Mouse (Mus musculus) stomach, embryonic 15.5 days (tissue): Measurements from ENCODE around the gene Stk40. TPM values are rescaled to one million over a fixed set of nuclear protein-coding genes. Genes with fewer than 3 reads are reported as not detected.

Experiments used
- ATAC-seq: fragments of 200-750 bp; cut with Nextera tagmentation; 2 replicates; pipeline ENCODE4 v1.8.0; 2017; ENCODE audit warnings: low read depth, moderate number of reproducible peaks, moderate TSS enrichment; ENCODE audit not compliant: insufficient read depth, low FRiP score
- H3K27ac ChIP-seq: fragments of 300-500 bp; sonication (generic); 2 replicates; pipeline ENCODE4 v1.5.1; 2015; ENCODE audit warnings: mild to moderate bottlenecking, inconsistent platforms
- H3K27me3 ChIP-seq: fragments of 300-500 bp; sonication (generic); replicated peaks from 2 replicates; pipeline ENCODE4 v1.6.1; 2015; ENCODE audit warnings: inconsistent platforms
- H3K36me3 ChIP-seq: fragments of 300-500 bp; sonication (generic); 2 replicates; pipeline ENCODE4 v1.6.1; 2015; ENCODE audit warnings: inconsistent platforms
- H3K4me1 ChIP-seq: fragments of 300-500 bp; sonication (generic); 2 replicates; pipeline ENCODE4 v1.6.1; 2015; ENCODE audit warnings: inconsistent platforms
- H3K4me2 ChIP-seq: fragments of 300-500 bp; sonication (generic); 2 replicates; pipeline ENCODE4 v1.6.1; 2015; ENCODE audit warnings: mild to moderate bottlenecking, inconsistent platforms
- H3K4me3 ChIP-seq: fragments of 300-500 bp; sonication (generic); replicated peaks from 2 replicates; pipeline ENCODE4 v1.5.1; 2015; ENCODE audit warnings: inconsistent platforms
- H3K9ac ChIP-seq: fragments of 300-500 bp; sonication (generic); 2 replicates; pipeline ENCODE4 v1.6.1; 2015; ENCODE audit warnings: inconsistent platforms
- H3K9me3 ChIP-seq: fragments of 300-500 bp; sonication (generic); 2 replicates; pipeline ENCODE4 v1.6.1; 2016; ENCODE audit warnings: inconsistent platforms
- WGBS: fragments of 180-500 bp; shearing (Covaris S2); methylation state at CpG from one replicate; pipeline ENCODE4 v1.1.7; 2015; 5-methylcytosine and 5-hydroxymethylcytosine counted together
- polyA plus RNA-seq: library from polyadenylated mRNA; unstranded; fragments of >200 nt; fragmentation: Nextera tagmentation; extraction: Ambion mirVana; gene quantifications from 2 replicates; pipeline ENCODE4 v1.2.1, GENCODE M21; 2015

Stk40 gene
- polyA plus RNA-seq, 1 experiment from 2014 or later: 29.1 TPM

- Histone ChIP-seq H3K4me2 (no peak overlapping the region), H3K9me3 (no peaks in the 10 kb centered on the region), H3K36me3 (peaks cover 32% of the 10 kb centered on the region), H3K9ac (no peak overlapping the region), H3K4me1 (peaks cover 27% of the 10 kb centered on the region), H3K27ac (no peak overlapping the region), H3K27me3 (no peaks in the 10 kb centered on the region), H3K4me3 (no peak overlapping the region)
- 94% methylated on average over 4 of the region's 4 CpGs for WGBS
- ATAC-seq: no peak
Observed at GRCm38 (mm10) chr4:126134236-126134635, 30.5 kb downstream of the Stk40 start.

DNA sequence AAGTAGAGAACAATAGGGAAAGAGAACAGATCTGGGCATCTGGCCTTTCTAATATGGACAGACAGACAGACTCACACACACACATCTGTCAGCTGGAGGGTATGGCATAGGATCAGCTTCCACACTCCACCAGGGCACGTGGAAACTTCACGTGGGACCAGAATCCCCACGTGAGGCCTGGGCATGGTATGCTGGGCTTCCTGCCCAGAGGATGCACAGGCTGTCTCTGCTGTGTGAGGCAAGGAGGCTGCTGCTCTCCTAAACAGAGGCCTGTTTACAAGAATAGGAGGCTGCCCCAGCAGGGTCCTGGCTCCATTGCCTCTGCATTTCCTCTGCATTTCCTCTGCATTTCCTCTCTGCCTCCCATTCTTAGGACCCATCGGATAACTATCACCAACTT is 30.9 kb downstream of the Stk40 start:
- H3K27me3 ChIP-seq: no peaks in the 10 kb centered on the region
- no peak for ATAC-seq
- peaks cover 36% of the 10 kb centered on the region for H3K36me3 ChIP-seq
- no peaks in the 10 kb centered on the region for H3K9me3 ChIP-seq
- peaks cover 27% of the 10 kb centered on the region for H3K4me1 ChIP-seq
- WGBS: 81% methylated on average over 4 of the region's 4 CpGs
- H3K4me2 ChIP-seq: no peak overlapping the region
- H3K4me3 ChIP-seq: no peak overlapping the region
- no peak overlapping the region for H3K9ac ChIP-seq
- H3K27ac ChIP-seq: no peak overlapping the region

- peaks cover 12% of the 10 kb centered on the region; the same call in 1 of the 2 replicates for H3K4me1 ChIP-seq
- no peak for ATAC-seq
- H3K9me3 ChIP-seq: no peaks in the 10 kb centered on the region
- no peak overlapping the region for H3K4me2 ChIP-seq
- no peaks in the 10 kb centered on the region for H3K27me3 ChIP-seq
- no peak overlapping the region for H3K9ac ChIP-seq
- H3K36me3 ChIP-seq: peaks cover 41% of the 10 kb centered on the region
- no peak overlapping the region for H3K4me3 ChIP-seq
- no peak overlapping the region for H3K27ac ChIP-seq
- WGBS: 85% methylated on average over 4 of the region's 4 CpGs
Observed at GRCm38 (mm10) chr4:126137773-126138172, 34.0 kb downstream of the Stk40 start.

DNA sequence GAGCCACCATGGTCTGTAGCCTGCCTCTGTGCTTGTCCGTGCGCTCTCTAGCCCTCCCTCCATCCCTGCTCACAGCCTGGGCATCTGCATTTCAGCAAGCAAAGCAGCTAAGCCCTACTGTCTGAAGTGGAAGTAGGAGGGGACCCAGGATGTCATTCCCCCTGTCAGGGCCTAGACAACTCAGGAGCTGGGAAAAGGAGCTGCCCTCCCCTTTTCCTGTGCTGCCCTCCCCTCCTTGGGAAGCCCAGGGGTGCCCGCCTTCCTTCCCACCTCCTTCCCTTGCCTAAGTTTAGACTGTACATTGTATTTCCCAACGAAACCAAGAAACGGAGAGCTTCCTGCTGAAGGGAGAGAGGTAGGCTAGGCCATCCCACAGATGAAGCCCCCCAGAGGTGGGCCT is 37.3 kb downstream of the Stk40 start:
- WGBS: 79% methylated on average over 5 of the region's 5 CpGs
- no peak for ATAC-seq
- H3K9me3 ChIP-seq: no peaks in the 10 kb centered on the region
- H3K27ac ChIP-seq: no peak overlapping the region; the same call in 1 of the 2 replicates
- peaks cover 31% of the 10 kb centered on the region for H3K36me3 ChIP-seq
- peaks cover 10% of the 10 kb centered on the region; the same call in 1 of the 2 replicates for H3K4me1 ChIP-seq
- no peak overlapping the region for H3K4me2 ChIP-seq
- no peak overlapping the region for H3K9ac ChIP-seq
- H3K27me3 ChIP-seq: no peaks in the 10 kb centered on the region
- H3K4me3 ChIP-seq: no peak overlapping the region

DNA sequence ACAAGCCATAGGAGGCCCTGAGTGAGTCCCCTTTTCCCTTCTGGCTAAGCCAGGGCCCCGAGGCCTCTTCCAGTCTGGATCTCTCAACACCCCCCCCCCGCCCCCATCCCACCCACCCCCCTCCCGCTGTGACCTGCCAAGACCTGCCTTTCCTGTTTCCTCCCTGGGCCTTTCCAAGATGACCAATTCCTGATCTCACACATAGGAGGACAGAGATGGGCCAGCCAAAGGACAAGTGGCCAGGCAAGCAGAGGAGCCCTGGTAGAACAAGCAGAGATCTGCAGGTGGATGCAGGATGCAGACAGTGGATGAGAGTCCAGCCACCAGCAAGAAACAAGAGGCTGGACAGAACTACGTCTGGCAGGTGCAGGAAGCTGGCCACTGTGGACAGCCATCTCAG is 41.6 kb downstream of the Stk40 start:
- H3K9me3 ChIP-seq: no peaks in the 10 kb centered on the region
- H3K27ac ChIP-seq: no peak overlapping the region
- no peak overlapping the region for H3K9ac ChIP-seq
- 34% methylated on average over 4 of the region's 4 CpGs for WGBS
- H3K4me2 ChIP-seq: no peak overlapping the region
- no peak overlapping the region for H3K4me3 ChIP-seq
- no peaks in the 10 kb centered on the region for H3K27me3 ChIP-seq
- ATAC-seq: no peak
- peaks cover 29% of the 10 kb centered on the region for H3K4me1 ChIP-seq
- H3K36me3 ChIP-seq: 0 out of 2 replicates have a peak, but pooled peaks cover 2% of the 10 kb centered on the region

DNA sequence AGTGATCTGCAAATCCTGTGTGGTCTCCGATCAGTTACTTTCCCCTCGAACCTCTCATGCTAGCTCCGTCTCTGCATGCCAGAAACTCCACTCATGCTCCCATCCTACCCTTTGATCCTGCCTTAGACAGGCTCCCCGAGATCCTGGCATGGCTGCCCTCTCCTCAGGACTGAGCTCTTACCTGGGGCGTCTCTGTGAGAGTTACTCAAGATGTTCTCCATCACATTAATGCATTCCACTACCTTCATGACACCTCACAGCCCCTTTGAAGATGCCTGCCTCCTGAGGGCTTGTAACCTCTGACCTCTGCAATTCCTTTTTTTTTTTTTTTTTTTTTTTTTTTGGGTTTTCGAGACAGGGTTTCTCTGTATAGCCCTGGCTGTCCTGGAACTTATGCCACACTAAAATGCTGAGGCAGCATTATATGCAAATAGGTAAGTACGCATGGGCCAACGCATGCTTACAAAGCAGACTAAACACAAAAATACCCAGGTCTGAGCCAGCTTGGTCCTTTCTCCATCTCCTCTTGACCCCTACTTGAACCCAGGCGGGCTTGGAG is 43.3 kb downstream of the Stk40 start:
- Histone ChIP-seq H3K9ac (no peak overlapping the region), H3K36me3 (no peaks in the 10 kb centered on the region), H3K4me3 (0 out of 2 replicates have a peak overlapping the region, but pooled peaks have one; percentile 65), H3K9me3 (no peaks in the 10 kb centered on the region), H3K4me1 (peaks cover 32% of the 10 kb centered on the region), H3K4me2 (peak overlapping the region; percentile 73), H3K27me3 (no peaks in the 10 kb centered on the region), H3K27ac (peak overlapping the region; percentile 91)
- 29% methylated on average over 9 of the region's 9 CpGs for WGBS
- ATAC-seq: no peak

GRCm38 (mm10) chr4:126147533-126148160 is 43.9 kb downstream of the Stk40 start, which contains the start of gene Eva1b:
Eva1b (plus strand) TSS chr4:126147744.
- ATAC-seq: peak; percentile 80
- H3K36me3 ChIP-seq: no peaks in the 10 kb centered on the region
- peak within 1 kb of the TSS; percentile 52 for H3K9ac ChIP-seq
- H3K9me3 ChIP-seq: no peaks in the 10 kb centered on the region
- H3K4me3 ChIP-seq: peak within 1 kb of the TSS; percentile 65
- WGBS: 6% methylated on average over 24 of the region's 24 CpGs
- peak within 1 kb of the TSS; percentile 73 for H3K4me2 ChIP-seq
- H3K27me3 ChIP-seq: no peaks in the 10 kb centered on the region
- peaks cover 32% of the 10 kb centered on the region for H3K4me1 ChIP-seq
- peak within 1 kb of the TSS; percentile 91 for H3K27ac ChIP-seq

DNA sequence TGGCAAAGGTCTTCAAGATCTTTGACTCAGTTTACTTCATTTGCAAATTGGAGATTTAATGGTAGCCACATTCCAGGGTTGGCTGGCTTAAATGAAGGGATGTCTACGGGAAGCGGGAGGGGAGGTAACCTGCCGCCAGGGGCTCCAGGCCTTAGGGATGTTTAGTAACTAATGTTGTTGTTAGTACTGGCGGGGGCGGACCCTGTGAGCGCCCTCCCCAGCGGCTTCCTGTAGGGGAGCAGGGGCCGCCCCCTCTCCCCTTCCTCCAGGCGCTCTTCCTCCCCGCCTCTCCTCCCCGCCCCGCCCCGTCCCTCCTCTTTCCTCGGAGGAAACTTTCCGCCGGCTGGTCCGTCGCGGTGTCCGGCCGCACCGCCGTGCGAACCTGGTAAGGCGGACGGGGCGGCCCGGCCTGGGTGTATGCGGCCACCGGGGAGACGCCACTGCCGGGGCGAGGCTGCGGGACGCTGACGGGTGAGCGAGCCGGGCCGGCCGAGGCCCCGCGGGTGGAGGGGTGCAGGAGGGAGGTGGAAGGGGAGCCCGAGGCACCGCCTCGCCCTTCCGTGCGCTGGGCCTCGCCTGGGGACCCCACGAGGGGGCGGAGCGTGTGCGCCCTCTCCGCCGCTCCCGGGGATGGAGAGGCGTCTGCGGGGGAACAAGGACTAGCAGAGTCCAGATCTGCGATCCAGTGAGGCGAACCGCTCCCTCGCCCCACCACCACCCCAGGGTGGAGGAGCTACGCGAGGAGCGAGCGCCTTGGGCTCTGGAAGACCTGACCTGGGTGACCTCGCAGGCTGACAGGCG is 44.6 kb downstream of the Stk40 start:
- peak; percentile 71 for ATAC-seq
- Histone ChIP-seq H3K9me3 (no peaks in the 10 kb centered on the region), H3K27me3 (no peaks in the 10 kb centered on the region), H3K4me2 (peak overlapping the region; percentile 73), H3K36me3 (no peaks in the 10 kb centered on the region; the same call in 1 of the 2 replicates), H3K4me3 (peak overlapping the region; percentile 65), H3K4me1 (peaks cover 32% of the 10 kb centered on the region), H3K27ac (peak overlapping the region; percentile 91), H3K9ac (peak overlapping the region; percentile 52)
- under 1% methylated on average over 56 of the region's 67 CpGs for WGBS

DNA sequence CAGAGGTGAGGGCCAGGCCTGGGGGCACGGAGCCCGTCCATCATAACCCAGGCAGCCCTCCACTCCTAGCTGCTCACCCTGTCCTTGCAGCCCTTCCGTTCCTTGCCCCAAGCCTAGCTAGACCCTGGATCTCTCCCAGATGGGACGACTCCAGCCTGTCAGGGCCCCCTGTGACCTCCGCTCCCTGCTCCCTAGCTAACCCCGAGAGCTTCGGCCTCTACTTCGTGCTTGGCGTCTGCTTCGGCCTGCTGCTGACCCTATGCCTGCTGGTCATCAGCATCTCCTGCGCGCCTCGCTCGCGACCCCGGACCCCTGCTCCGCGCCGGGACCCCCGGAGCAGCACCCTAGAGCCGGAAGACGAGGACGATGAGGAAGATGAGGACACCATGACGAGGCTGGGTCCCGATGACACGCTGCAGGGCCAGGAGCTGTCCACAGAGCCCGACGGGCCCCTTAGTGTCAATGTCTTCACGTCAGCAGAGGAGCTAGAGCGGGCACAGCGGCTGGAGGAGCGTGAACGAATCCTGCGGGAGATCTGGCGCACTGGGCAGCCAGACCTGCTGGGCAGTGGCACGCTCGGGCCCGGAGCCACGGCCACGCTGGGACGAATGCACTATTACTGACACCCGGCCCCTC is 45.4 kb downstream of the Stk40 start:
- 23% methylated on average over 42 of the region's 42 CpGs for WGBS
- no peak for ATAC-seq
- peaks cover 32% of the 10 kb centered on the region for H3K4me1 ChIP-seq

GRCm38 (mm10) chr4:126149798-126150197 is 46.0 kb downstream of the Stk40 start:
- 38% methylated on average over 10 of the region's 10 CpGs for WGBS
- peaks cover 32% of the 10 kb centered on the region for H3K4me1 ChIP-seq
- ATAC-seq: no peak

More for the DNA sequence above, 45.4 kb downstream of the Stk40 start:
- Histone ChIP-seq H3K9me3 (no peaks in the 10 kb centered on the region), H3K27me3 (no peaks in the 10 kb centered on the region), H3K4me2 (peak overlapping the region; percentile 73), H3K27ac (peak overlapping the region; percentile 91), H3K9ac (peak overlapping the region; percentile 52), H3K36me3 (no peaks in the 10 kb centered on the region; the same call in 1 of the 2 replicates), H3K4me3 (peak overlapping the region; percentile 65)

DNA sequence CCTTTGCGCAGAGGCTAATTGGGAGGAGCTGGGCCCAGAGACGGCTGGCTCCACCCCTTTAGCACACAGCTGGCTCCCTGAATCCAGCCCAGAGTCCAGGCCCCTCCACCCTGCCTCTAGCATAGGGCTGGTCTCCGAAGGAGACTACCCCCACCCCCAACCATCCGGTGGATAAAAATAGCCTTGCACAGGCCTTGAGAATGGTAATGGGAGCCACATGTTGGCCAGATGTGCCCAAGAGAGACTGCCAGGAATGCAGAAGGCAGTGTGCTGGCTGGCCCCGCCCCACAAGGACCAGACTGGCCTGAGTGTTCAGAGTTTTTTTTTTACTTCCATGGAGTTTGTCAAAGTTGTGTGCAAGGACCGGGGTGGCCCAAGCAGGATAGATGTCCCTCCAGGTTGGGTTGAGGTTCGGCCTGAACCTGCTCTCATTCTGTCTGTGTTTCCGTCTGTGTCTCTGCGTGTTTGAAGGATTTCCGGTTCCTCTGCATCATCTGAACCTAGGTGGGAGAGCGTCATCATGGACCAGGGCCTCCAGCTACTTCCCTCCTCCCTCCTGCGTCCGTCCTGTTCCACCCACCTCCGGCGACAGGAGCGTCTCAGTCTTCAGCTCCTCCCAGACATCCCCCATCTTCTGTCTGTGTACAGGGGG is 46.7 kb downstream of the Stk40 start:
- Histone ChIP-seq H3K9me3 (no peaks in the 10 kb centered on the region), H3K4me2 (peak overlapping the region; percentile 73), H3K27me3 (no peaks in the 10 kb centered on the region), H3K27ac (peak overlapping the region; percentile 91), H3K9ac (no peak overlapping the region), H3K36me3 (no peaks in the 10 kb centered on the region; the same call in 1 of the 2 replicates), H3K4me3 (peak overlapping the region; percentile 65), H3K4me1 (peaks cover 35% of the 10 kb centered on the region)
- WGBS: 21% methylated on average over 16 of the region's 16 CpGs
- peak; percentile 53 for ATAC-seq

More at GRCm38 (mm10) chr4:126149798-126150197, 46.0 kb downstream of the Stk40 start:
- Histone ChIP-seq H3K4me2 (peak overlapping the region; percentile 73), H3K36me3 (no peaks in the 10 kb centered on the region; the same call in 1 of the 2 replicates), H3K27me3 (no peaks in the 10 kb centered on the region), H3K9ac (no peak overlapping the region), H3K9me3 (no peaks in the 10 kb centered on the region), H3K4me3 (peak overlapping the region; percentile 65), H3K27ac (peak overlapping the region; percentile 91)
